Mouse (Mus musculus) kidney, adult 9 months (tissue): Measurements from ENCODE around the gene Ttc3.
"Not testable (repeated sequence)": the region's sequence is repeated elsewhere in the genome, so short reads cannot be mapped to it uniquely, and the experiment has no call there.

ENCODE experiments used
- DNase-seq: peaks from one replicate; pipeline ENCODE4 v3.0.0; 2022

Ttc3 gene

DNA sequence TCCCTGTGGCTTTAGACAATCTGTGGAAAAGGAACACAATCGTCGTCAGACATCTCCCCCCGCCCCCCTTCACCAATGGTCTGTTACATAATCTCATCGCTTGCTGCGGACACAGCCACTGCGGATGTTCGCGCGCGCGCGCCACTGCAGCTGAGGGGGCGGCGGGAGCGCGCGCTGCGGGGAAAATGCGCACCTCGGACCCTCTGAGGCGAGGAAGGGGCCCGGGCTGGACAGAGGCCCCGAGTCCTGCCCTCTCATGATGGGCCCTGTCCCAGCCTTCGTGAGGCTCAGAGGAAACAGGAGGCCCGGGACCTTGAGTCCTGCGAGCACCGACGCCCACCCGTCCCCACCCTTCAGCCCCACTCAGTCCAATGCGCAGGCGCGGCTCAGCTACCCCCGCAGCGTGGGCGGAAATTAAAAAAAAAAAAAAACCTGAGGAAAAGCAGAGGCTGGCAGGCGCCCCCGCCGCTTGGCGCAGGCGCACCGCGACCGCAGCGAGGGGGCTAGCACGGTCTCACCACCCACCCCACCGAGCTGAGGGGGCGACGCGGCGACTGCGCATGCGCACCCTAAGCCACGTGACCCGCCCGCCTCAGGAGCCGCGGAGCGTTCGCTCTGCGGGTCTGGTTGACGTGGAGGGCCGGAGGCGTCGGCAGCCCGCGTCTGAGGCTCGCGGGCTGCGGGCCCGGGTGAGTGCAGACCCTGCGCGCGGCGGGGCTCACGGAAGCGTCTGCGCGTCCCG lies at the start of gene Ttc3:
Gene Ttc3, plus strand, starts transcription at position 446 of the 742 bp plus-strand sequence.
- DNase-seq: peak; percentile 89

DNA sequence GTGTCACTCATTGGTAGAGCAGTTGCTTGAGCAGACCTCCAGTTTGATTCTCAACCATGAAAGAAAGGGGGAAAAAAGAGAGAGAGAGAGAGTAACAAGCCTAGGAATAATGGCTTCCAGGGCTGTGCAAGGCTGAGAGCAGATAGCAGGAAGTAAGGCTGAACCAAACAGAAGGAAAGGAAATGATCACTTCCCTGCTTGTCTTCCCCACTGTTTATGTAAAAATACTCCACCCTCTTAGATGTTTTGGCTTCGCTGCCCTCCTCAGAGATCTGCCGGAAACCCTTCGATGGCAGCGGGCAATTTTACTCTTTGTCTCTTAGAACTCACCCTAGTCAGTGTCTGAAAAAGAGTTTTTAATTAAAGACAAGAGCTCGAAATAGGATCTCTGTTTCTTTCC lies 46.7 kb upstream of the Ttc3 start:
- peak; percentile 31 for DNase-seq

DNA sequence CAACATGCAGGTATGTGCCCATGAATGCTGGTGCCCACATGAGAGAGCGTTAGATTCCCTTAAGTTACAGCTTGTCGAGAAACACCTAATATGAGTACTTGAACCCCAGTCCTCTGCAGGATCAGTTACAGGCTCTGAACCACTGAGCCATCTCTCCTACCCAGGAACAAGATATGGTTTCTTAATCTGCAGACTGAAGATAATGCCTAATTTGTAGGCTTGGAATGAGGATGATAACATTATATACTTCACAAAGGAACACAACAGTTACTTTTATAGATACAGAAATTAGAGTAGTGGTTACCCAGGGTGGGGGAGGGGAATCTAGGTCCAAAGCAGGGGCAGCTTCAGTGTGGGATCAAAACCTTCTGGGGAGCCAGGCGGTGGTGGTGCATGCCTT lies 44.4 kb upstream of the Ttc3 start:
- no peak for DNase-seq

DNA sequence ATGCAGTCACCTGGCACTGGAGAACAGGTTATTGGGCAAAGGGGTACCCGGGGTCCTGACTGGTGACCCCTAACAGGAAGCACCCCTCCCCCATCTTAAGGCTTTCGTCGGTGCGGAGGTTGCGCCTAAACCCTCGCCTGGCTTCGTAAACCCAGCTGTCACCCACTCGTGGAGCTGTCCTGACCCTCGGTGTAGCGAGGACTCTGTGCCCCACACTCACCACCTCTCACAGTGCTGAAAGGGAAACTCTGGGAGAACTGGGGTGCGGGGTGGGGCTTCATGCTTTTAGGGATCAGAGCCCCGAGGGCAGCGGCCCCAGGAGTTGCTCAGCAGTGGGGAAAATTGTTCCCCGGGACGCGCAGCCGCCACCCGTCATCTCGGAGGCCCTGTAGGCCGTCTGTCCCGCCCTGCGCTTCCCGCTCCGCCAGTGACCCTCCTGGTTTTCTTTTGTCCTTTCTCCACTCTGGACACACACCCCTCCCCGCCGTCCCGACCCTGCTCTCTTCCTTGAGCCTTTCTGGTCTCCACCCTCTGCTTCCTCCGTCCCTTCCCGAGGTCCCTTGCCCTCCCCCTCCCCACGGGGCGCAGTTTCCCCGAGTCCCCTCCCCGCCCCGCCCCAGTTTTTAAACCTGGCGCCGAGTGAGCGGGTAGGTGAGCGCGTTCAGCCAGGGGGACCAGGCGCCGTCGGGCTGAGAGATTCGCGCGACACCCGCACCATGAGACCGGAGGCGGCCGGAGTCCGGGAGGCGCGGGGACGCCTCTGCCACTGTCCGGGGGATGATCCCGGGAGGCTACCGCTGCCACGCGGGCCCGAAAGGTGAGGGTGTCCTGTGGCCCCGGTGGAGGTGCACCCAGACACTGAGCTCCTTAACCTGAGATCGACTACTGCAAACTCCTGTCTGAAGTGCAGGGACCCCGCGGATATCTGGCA lies 42.4 kb upstream of the Ttc3 start, which contains the start of gene Ripply3:
Gene Ripply3, plus strand, starts transcription at position 640 of the 931 bp plus-strand sequence.
- peak; percentile 71 for DNase-seq

DNA sequence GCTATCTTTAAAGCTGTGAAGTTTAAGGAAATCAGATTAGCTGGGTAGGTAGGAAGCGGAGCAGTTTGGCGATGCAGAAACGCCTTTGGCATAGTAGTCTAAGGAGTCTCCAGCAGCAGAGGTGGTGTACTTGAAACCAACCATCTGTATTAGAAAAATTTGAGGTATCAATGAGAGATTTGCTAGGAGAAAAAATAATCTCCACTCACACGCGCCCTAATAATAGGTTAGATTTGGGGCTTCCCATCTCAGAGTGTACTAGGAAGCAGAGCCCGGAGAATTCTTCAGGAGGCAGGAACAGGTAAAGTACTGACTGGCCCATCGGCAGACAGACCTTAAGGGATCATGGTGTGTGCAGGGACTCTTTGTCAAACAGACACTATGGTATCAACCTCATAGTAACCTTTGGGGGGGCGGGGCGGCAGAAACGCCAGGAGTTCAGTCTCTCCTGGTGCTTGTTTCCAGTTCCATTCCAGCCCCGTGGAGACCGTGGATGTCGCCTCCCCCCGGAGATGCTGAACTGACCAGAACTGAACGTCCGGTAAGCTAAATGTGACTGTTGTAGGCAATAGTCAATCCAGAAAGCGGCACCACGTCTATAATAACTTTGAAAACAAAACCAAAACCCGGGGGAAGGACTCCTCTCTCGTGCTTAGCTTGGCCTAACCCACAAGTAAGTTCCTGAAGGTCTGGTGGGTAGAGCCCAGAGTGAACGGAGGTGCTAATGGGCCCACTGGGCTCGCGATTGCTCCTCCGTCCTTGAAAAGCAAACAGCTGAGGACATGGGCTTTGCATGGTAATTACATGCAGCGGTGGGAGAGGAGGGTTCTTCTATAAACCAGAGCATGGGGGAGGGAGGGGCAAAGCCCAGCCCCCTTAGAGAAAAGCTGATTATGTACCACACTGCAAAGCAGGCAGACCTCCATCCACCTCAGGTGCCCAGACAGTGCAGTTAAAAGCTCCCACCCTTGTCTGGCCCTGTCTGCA lies 41.2 kb upstream of the Ttc3 start:
- DNase-seq: no peak

DNA sequence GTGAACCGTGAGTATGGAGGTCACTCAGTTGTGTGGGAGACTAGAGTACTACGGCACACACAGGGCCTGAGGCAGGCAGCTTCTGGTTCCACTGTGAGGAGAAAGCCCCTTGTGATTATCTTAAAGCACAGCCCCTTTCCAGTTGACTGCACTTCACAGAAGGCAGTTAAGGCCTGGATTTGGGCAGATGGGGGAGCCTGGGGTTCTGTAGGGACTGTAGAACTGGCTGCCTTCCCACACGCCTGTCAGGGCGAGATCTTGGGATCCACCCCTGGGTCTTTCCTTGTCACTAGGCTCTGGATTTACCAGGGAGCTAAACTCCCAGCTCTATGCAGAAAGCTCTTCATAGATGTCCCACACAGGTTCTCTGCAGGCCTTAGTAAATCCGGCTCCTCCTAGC lies 40.0 kb upstream of the Ttc3 start:
- no peak for DNase-seq

DNA sequence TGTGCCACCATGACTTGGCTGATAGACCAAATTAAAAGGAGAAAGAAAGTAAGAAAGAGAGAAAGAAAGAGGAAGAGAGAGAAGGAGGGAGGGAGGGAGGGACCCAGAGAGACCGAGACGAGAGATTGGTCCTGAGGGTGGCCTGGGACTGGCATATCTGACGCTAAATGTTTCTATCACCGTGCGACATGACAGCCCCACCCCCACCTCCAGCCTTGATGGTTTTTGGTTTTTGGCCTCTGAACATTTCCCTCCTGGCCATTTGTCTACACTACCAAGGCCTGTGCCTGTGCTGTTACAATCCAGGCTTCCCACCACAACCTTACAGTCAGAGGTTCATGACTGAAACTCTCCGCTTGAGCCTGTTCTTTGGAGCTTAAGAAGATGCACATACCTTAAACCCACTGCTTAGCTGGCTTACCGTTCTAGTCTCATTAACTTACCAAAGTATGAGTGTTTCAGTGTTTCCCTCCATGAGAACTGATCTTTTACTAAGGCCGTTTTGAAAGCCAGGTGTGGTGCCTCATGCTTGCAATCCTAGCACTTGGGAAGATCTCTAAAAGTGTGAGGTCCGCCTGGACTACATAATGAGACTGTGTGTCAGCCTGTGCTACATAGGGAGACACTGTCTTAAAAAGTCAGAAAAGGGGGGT lies 39.1 kb upstream of the Ttc3 start:
- no peak for DNase-seq

DNA sequence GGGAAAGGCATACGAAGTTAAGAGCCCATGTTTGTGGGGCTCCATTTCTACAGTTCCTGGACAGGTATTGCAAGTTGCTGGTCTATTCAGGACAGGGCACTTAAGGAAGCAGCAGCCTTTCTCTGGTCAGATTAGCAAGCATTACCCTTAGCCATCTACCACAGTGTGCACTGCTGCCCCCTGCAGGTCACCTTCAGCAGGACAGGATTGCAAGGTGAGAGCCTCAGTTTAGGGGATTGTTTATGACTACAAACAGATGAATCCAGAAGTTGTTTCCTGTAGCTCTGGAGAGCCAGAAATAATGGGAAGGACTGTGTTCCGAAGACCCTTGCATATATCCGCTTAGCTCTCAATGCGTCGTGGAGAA lies 38.5 kb upstream of the Ttc3 start:
- peak; percentile 80 for DNase-seq

DNA sequence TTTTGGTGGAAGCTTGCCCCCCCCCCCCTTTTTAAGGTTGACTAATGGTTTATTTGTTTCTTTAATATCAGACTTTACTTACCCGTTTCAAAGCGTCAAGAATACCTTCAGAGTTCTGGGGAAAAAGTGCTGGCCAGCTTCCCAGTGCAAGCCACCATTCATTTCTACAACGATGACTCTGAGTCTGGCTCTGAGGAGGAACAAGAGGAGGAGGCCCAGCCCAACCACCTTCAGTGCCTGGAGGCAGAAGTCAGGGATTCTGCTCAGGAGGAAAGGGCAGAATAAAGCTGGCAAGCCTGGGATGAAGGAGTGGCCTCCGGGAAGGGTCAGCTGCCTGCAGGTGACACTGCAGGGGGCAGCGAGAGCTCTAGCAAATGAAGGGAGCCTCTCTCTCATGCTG lies 34.8 kb upstream of the Ttc3 start:
- DNase-seq: no peak

DNA sequence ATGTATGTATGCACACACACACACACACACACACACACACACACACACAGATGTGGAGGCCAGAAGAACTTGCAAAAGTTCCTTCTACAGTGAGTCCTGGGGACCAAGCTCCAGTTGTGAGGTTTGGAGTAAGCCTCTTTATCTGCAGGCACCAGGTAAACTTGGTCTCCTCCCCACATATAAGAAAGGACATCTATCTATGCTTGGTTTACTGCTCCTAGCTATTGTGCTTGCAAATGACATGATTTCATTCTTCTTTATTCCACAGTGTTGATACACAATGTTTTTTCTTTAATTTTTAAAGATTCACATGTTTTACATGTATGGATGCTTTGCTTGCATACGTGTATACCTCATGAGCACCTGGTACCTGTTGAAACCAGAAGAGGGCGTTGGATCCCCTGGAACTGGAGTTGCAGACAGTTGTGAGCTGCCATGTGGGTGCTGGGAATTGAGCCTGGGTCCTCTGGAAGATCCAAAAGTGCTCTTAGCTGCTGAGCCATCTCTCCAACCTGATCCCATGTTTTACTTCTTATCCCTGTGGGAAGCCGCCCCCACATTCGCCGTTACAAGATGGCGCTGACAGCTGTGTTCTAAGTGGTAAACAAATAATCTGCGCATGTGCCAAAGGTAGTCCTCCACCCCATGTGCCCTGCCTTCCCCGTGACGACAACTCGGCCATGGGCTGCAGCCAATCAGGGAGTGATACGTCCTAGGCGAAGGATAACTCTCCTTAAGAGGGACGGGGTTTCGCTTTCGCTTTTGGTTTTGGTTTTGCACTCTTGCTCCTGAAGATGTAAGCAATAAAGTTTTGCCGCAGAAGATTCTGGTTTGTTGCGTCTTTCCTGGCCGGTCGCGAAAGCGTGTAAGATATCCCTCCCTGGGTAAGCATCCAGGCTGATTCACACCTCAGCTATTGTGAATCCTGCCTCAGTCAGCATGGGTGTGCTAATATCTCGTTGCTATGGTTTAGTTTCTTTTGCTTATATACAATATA lies 31.0 kb upstream of the Ttc3 start:
- DNase-seq: not testable (repeated sequence)

GRCm38 (mm10) chr16:94345733-94346132 lies 24.7 kb upstream of the Ttc3 start:
- DNase-seq: no peak

DNA sequence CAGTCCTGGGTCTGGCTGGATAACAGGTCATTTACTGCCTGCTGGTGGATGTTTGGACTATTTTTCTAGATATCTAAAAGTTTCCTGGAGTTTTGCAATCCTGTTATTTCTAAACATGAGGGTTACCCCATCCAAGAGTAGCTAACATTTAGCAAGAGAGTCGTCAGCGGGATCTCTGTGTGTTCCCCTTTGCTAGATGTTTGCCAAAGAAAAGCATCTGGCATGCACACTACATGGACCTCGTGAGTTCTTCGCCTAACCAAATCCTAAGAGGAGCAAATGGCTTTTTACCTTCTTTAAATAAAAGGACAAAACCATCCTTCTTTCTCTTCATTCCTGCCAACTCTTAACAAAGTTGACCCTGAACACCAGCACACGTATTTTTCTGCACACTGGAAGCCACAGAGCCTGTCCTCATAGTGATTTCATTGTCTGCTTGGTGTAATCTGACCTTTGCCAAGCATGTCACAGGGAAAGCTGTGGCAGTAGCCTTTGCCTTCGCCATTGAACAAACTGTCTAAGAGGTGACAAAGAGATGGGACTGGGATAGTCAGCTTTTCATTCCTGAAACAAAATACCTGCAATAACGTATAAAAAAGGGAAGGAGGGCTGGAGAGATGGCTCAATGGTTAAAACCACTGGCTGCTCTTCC lies 23.2 kb upstream of the Ttc3 start:
- DNase-seq: no peak

GRCm38 (mm10) chr16:94348779-94349178 lies 21.6 kb upstream of the Ttc3 start:
- DNase-seq: no peak

- DNase-seq: peak; percentile 58
Measured at GRCm38 (mm10) chr16:94349588-94350286, 20.7 kb upstream of the Ttc3 start.

DNA sequence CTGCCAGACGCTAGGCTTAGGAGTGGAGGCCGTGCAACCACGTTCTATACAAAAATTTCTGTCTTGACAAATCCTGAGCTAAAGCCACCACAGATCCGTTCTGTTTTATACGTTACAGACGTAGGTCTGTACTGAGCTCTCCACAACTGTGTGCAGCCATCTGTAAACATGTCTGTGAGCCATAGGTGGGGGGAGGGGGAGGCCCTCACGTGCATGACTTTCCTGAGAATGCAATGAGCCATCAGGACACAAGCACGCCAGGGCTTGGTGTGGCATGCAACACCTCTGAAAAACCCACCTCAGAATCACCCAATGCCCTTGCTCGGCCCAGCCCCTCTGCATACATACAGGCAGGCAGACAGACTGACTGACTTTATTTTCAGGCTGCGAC lies 20.1 kb upstream of the Ttc3 start:
- DNase-seq: no peak

DNA sequence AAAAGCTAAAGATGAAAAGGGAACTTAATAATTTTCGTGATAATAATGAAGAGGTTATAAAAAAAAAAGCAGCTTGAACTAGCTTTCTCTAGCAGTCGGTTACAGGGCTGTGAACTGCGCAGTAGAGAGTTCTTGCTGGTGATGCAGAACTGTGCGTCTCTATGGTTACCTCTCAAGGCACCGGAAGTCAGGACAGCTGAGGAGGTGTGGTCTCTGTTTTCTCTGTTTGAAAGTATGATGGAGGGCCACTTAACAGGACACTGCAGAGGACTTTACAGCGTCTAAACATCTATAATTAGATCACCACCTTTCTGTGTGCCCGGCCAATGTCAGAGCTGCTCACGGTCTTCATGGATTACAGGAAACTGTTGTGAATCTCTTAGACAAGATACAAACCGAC lies 16.0 kb upstream of the Ttc3 start:
- no peak for DNase-seq

DNA sequence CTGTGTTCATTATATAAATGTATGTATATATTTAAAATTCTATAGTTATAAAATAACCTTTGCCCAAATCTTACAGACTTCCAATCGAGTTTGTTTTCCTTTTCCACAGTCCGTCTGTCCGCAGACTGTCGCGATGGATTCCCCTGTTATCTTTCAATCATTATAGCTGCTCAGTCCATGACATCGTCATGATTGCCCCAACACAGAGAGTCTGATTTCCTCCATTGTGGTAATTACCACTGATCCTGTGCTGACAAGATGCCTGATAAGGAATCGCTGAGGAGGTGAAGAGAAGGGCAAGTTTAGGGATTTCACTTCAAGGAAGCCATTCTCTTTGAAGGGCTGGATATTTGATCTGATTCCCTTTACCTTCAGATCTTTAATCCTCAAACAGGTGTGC lies 14.4 kb upstream of the Ttc3 start:
- no peak for DNase-seq

- DNase-seq: no peak
Measured at GRCm38 (mm10) chr16:94356776-94357494, 13.5 kb upstream of the Ttc3 start.

- DNase-seq: no peak
Measured at GRCm38 (mm10) chr16:94358091-94358490, 12.3 kb upstream of the Ttc3 start.
